Mouse (Mus musculus): Measurements from ENCODE around the gene Rab3d.

- TF ChIP-seq TAL1 (IDR thresholded peaks at IDR 0.05; ENCODE audit: low read length) = no peak
- no peak; the same call in 1 of the 2 replicates for TF ChIP-seq GATA1 (IDR thresholded peaks at IDR 0.05; ENCODE audit: low read length)
Measured at GRCm38 (mm10) chr9:21961366-21961980, 43.5 kb upstream of the Rab3d start.
